Mouse (Mus musculus) neural tube, postnatal 0 days (tissue): ENCODE measurements around the gene Mynn. TPM values are rescaled to one million over a fixed set of nuclear protein-coding genes. Genes with fewer than 3 reads are reported as not detected.

Experiments
- polyA plus RNA-seq: library from polyadenylated mRNA; unstranded; fragments of >200 nt; fragmentation: Nextera tagmentation; extraction: Ambion mirVana; gene quantifications from 2 replicates; pipeline ENCODE4 v1.2.1, GENCODE M21; 2015

Gene Mynn
- 16.8 and 17.8 TPM in 2 replicates for polyA plus RNA-seq

DNA sequence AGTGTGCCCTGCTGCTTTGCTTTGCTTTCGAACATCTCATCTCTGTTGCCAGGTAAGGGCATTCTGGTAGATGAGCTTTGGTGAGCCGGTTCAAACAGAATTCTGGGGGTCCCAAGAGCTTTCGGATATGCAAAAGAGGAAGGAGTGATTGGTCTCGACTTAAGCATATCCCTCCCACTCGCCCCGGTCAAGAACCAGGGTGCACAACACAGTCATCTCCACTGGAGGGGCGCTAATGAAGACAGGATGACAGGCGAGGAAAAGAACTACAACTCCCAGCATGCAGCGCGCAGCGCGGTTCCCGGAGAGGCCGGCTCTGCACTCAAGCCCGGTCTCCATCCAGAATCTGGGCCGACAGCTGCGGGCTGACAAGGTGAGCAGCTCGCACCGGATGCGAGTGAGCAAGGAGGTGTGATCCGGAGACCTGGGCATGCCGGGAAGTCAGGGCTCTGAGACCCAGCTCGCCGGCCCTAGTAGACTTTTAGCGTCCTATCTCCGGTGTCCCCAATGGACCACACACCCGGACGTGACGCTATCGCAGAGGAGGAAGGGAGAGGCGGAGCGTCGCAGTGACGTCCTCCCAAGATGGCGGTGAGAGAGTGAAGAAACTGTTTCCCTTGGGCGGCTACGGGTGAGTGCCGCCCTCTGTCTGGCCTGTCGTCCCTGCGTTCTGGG, at the start of gene Mynn:
Gene Mynn (plus strand): TSS at position 1 of the 675 bp plus-strand sequence.

DNA sequence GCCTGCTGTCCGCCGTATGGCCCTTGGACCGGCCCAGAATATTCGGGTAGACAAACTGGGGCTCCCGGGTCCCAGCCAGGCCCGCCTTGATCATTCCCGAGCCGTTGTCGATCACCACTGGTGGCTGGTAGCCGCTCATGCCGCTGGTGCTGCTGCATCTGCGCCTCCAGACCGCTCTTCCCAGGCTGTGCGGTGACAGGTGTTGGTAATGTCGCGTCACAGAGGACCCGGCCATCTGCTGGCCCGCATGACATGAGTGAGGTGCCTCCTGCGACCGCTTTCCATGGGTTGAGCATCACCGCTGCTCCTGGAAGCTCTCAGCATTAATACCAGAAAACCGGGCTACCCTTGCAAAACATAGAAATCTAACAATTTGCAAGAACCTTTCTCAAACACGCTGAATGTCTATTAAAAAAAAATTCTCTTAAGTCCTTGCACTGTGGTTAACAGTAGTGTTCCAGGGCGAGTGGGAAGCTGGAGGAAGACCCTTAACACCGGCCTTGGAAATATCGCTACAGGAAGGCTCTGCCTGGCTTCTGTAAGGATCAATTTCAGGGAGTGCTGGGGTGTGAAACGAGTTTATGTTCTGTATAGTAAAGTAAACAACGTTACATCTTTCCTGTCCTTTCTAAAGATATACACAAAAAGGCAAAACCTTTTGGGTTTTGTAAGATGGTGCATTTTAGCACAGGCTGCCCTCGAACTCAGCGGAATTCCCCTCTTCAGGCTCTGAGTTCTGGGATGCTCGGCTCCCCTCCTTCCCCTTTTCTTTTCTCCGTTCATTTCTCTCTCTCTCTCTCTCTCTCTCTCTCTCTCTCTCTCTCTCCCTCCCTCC, 1.9 kb upstream of the Mynn start, which contains the start of gene Actrt3:
Gene Actrt3 (minus strand): TSS at position 229 of the 835 bp plus-strand sequence.

DNA sequence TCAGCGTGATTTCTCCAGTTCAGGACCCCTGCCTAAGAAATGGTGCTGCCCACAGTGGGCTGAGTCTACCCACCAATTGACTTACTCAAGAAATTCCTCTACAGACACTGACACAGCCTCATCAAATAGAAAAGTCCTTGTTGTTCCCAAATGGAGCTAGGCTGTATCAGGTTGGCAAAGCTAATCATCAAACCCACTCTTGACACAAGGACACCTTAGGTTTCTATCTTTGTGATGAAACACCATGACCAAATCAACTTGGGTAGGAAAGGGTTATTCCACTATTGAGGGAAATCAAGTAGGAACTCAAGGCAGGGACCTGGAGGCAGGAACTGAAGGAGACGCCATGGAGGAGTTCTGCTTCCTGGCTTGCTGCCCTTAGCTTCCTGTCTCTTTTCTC, 42.3 kb downstream of the Mynn start, which contains the start of gene Lrriq4:
Gene Lrriq4 (plus strand): TSS at position 301 of the 400 bp plus-strand sequence.

DNA sequence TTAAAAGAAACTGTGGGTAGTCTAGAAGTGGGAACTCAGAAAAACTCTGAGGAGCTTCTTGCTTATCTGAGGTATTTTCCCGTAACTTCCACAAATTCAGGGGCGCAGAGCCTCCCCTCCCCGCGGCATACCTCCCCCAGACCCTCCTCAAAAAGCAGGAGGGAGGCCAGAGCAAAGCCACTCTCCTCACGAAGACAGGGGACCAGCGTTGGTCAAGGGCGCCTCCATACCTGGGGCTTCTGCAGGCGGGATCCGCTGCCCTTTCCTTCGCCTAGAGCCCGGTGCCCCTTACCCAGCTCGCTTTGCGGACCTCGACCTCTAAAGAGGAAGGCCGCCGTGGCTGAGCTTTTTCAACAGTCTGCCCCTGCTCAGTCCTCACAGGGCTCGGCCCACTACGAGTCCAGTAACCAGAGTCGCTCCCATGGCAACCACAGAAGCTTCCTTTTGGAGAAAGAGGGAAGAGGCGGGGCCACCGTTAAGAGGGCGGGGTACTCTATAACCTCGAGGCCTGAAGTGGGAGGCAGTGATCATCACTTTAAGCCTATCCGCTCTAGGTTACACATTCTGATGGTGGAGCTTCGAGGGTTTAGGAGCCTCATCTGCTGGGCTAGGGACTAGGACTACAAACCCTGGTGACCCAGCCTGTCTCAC, 45.7 kb downstream of the Mynn start, which contains the start of gene Lrrc34:
Gene Lrrc34 (minus strand): TSS at position 430 of the 651 bp plus-strand sequence.

Other genes with a start within 250 kb of the Mynn start
- 2.1 and 3.3 TPM in 2 replicates for gene Mecom, start 54.1 kb upstream of the Mynn start, polyA plus RNA-seq
- gene Actrt3, start 2.1 kb upstream of the Mynn start, polyA plus RNA-seq = 1.2 and 1.5 TPM in 2 replicates
- gene Lrriq4, start 42.4 kb downstream of the Mynn start, polyA plus RNA-seq = 0.20 TPM in 1 of 2 replicates, not detected in the other
- gene Lrrc34, start 45.8 kb downstream of the Mynn start, polyA plus RNA-seq = 0.95 and 1.0 TPM in 2 replicates
- gene Lrrc31, start 97.8 kb downstream of the Mynn start, polyA plus RNA-seq = not detected in 2 replicates
- 0.05 TPM in 1 of 2 replicates, not detected in the other for gene Samd7, start 144.2 kb downstream of the Mynn start, polyA plus RNA-seq
- 120 and 147 TPM in 2 replicates for gene Sec62, start 190.8 kb downstream of the Mynn start, polyA plus RNA-seq